Mouse (Mus musculus) embryonic facial prominence, embryonic 14.5 days (tissue): ENCODE data around the gene Arg1. TPM values are rescaled to one million over a fixed set of nuclear protein-coding genes. Genes with fewer than 3 reads are reported as not detected.

Source experiments
- ATAC-seq: fragments of 200-750 bp; cut with Nextera tagmentation; 2 replicates; pipeline ENCODE4 v1.8.0; 2017; ENCODE audit warnings: low read depth, moderate number of reproducible peaks, moderate TSS enrichment
- DNase-seq: peaks from one replicate; pipeline ENCODE4 v3.0.0-alpha.2; 2015; ENCODE audit warnings: low spot score
- H3K27ac ChIP-seq: fragments of 300-500 bp; sonication (generic); replicated peaks from 2 replicates; pipeline ENCODE4 v1.5.1; 2014; ENCODE audit warnings: low read depth, mild to moderate bottlenecking, low read length, moderate library complexity
- H3K27me3 ChIP-seq: fragments of 300-500 bp; sonication (generic); replicated peaks from 2 replicates; pipeline ENCODE4 v1.6.1; 2014; ENCODE audit warnings: low read length; ENCODE audit not compliant: control insufficient read depth, insufficient read depth
- H3K36me3 ChIP-seq: fragments of 300-500 bp; sonication (generic); 2 replicates; pipeline ENCODE4 v1.6.1; 2014; ENCODE audit warnings: low read length, mixed read lengths; ENCODE audit not compliant: control insufficient read depth, insufficient read depth
- H3K4me1 ChIP-seq: fragments of 300-500 bp; sonication (generic); 2 replicates; pipeline ENCODE4 v1.6.1; 2014; ENCODE audit warnings: antibody characterized with exemption, low read length; ENCODE audit not compliant: control insufficient read depth, insufficient read depth
- H3K4me2 ChIP-seq: fragments of 300-500 bp; sonication (generic); 2 replicates; pipeline ENCODE4 v1.6.1; 2014; ENCODE audit warnings: low read depth, mild to moderate bottlenecking, low read length, moderate library complexity, mixed read lengths
- H3K4me3 ChIP-seq: fragments of 300-500 bp; sonication (generic); 2 replicates; pipeline ENCODE4 v1.5.1; 2014; ENCODE audit warnings: low read depth, mild to moderate bottlenecking, low read length
- H3K9ac ChIP-seq: fragments of 300-500 bp; sonication (generic); 2 replicates; pipeline ENCODE4 v1.6.1; 2014; ENCODE audit warnings: low read depth, mild to moderate bottlenecking, low read length, moderate library complexity, mixed read lengths
- H3K9me3 ChIP-seq: fragments of 300-500 bp; sonication (generic); 2 replicates; pipeline ENCODE4 v1.6.1; 2016; ENCODE audit warnings: low read length; ENCODE audit not compliant: control insufficient read depth
- WGBS: fragments of 180-500 bp; shearing (Covaris S2); extraction: QIAGEN DNeasy Blood & Tissue Kit; methylation state at CpG from one replicate; pipeline ENCODE4 v1.1.7; 2014; 5-methylcytosine and 5-hydroxymethylcytosine counted together
- microRNA-seq: library from miRNA; unstranded; fragments of <30 nt; microRNA quantifications from one replicate; pipeline ENCODE4, GENCODE M21; 2016; ENCODE audit warnings: borderline number of aligned reads
- polyA plus RNA-seq: library from polyadenylated mRNA; unstranded; fragments of >200 nt; fragmentation: Nextera tagmentation; extraction: Ambion mirVana; gene quantifications from 2 replicates; pipeline ENCODE4 v1.2.1, GENCODE M21; 2014

Arg1 gene
- polyA plus RNA-seq, 1 experiment from 2014 or later = 5.3 TPM

GRCm38 (mm10) chr10:24895927-24896326 is 31.4 kb downstream of the Arg1 start:
- Histone ChIP-seq H3K9ac (no peak overlapping the region), H3K4me1 (no peaks in the 10 kb centered on the region), H3K9me3 (no peaks in the 10 kb centered on the region), H3K27me3 (no peaks in the 10 kb centered on the region), H3K36me3 (peaks cover 91% of the 10 kb centered on the region), H3K27ac (no peak overlapping the region), H3K4me2 (no peak overlapping the region), H3K4me3 (no peak overlapping the region)
- WGBS = 88% methylated on average over 8 of the region's 8 CpGs
- DNase-seq = no peak
- ATAC-seq = no peak

- DNase-seq (no peak), ATAC-seq (no peak)
- Histone ChIP-seq H3K9me3 (no peaks in the 10 kb centered on the region), H3K9ac (no peak overlapping the region), H3K27me3 (no peaks in the 10 kb centered on the region), H3K4me3 (no peak overlapping the region), H3K4me2 (no peak overlapping the region), H3K36me3 (peaks cover 86% of the 10 kb centered on the region), H3K4me1 (no peaks in the 10 kb centered on the region), H3K27ac (no peak overlapping the region)
- WGBS = 98% methylated on average over 7 of the region's 7 CpGs
Observed at GRCm38 (mm10) chr10:24888343-24888742, 38.9 kb downstream of the Arg1 start.

GRCm38 (mm10) chr10:24886008-24886407 is 41.3 kb downstream of the Arg1 start:
- H3K27me3 ChIP-seq = no peaks in the 10 kb centered on the region
- no peaks in the 10 kb centered on the region for H3K4me1 ChIP-seq
- H3K27ac ChIP-seq = no peak overlapping the region
- no peak overlapping the region for H3K4me2 ChIP-seq
- DNase-seq = peak; percentile 38
- no peak overlapping the region for H3K4me3 ChIP-seq
- 81% methylated on average over 9 of the region's 9 CpGs for WGBS
- peaks cover 90% of the 10 kb centered on the region for H3K36me3 ChIP-seq
- no peak for ATAC-seq
- no peak overlapping the region for H3K9ac ChIP-seq
- H3K9me3 ChIP-seq = no peaks in the 10 kb centered on the region

- no peaks in the 10 kb centered on the region for H3K27me3 ChIP-seq
- no peak overlapping the region for H3K9ac ChIP-seq
- H3K36me3 ChIP-seq = peaks cover 64% of the 10 kb centered on the region
- no peaks in the 10 kb centered on the region for H3K9me3 ChIP-seq
- DNase-seq = no peak
- H3K4me3 ChIP-seq = no peak overlapping the region
- no peak overlapping the region for H3K27ac ChIP-seq
- H3K4me2 ChIP-seq = no peak overlapping the region
- no peaks in the 10 kb centered on the region for H3K4me1 ChIP-seq
- ATAC-seq = no peak
- 72% methylated on average over 4 of the region's 4 CpGs for WGBS
Observed at GRCm38 (mm10) chr10:24873624-24874023, 53.7 kb downstream of the Arg1 start.

GRCm38 (mm10) chr10:24869760-24870290 is 57.5 kb downstream of the Arg1 start, which contains the start of gene Med23:
Med23 (plus strand) TSS chr10:24869986.
- peak within 1 kb of the TSS; percentile 52 for H3K4me2 ChIP-seq
- no peaks in the 10 kb centered on the region for H3K27me3 ChIP-seq
- no peaks in the 10 kb centered on the region for H3K4me1 ChIP-seq
- peak within 1 kb of the TSS; percentile 83 for H3K9ac ChIP-seq
- no peaks in the 10 kb centered on the region for H3K9me3 ChIP-seq
- peak; percentile 100 for ATAC-seq
- WGBS = 0% methylated on average over 22 of the region's 36 CpGs
- H3K27ac ChIP-seq = no peak within 1 kb of the TSS
- peak; percentile 97 for DNase-seq
- peaks cover 28% of the 10 kb centered on the region for H3K36me3 ChIP-seq
- peak within 1 kb of the TSS; percentile 67 for H3K4me3 ChIP-seq

Small RNA genes within 50 kb of the gene (microRNA-seq; reads per million reads assigned to microRNA genes)
- gene Mir6905 = not detected

Other genes starting within 250 kb of the Arg1 start
- gene Enpp1, start 215.3 kb downstream of the Arg1 start, polyA plus RNA-seq = 8.0 and 9.3 TPM in 2 replicates
- gene Enpp3, start 84.7 kb downstream of the Arg1 start, polyA plus RNA-seq = 7.2 and 7.7 TPM in 2 replicates
- gene Med23, start 57.5 kb downstream of the Arg1 start, polyA plus RNA-seq = 17.7 and 24.3 TPM in 2 replicates